Comparison of ENCODE assay signal across 9 mouse cellular contexts in genomic region chr4:141311908-141312307, GRCm38 (mm10). TPM values are rescaled to one million over a fixed set of nuclear protein-coding genes. Genes with fewer than 3 reads are reported as not detected.
DNase-seq lines count a peak whose midpoint lies in the region; ATAC-seq and TF ChIP-seq lines count a peak whose summit lies in the region.
"Had no signal": no experiment of that assay in that cellular context is flagged by ENCODE, and none has a peak within 500 bp of the region (broad histone marks: within the 10 kb centered on the region; RNA-seq: fewer than 3 reads in every experiment).

No protein-coding gene starts in this region.

- no peaks in the 10 kb centered on the region for H3K27me3 ChIP-seq in heart, embryonic 15.5 days
- no peaks in the 10 kb centered on the region for H3K27me3 ChIP-seq in lung, postnatal 0 days (replicated peaks; ENCODE audit: insufficient read depth, low read length)
- H3K27me3 ChIP-seq in liver, embryonic 12.5 days (replicated peaks) = peaks cover 21% of the 10 kb centered on the region; the same call in 1 of the 2 replicates
- H3K27me3 ChIP-seq in stomach, postnatal 0 days (ENCODE audit: control insufficient read depth, insufficient read depth, low read length) = no peaks in the 10 kb centered on the region

- H3K4me3 ChIP-seq in heart, embryonic 15.5 days = no peak overlapping the region
- H3K4me3 ChIP-seq in lung, postnatal 0 days (ENCODE audit: low read depth, low read length) = no peak overlapping the region
- H3K4me3 ChIP-seq in liver, embryonic 12.5 days = no peak overlapping the region
- H3K4me3 ChIP-seq in stomach, postnatal 0 days (ENCODE audit: low read depth, low read length) = no peak overlapping the region

- H3K9ac ChIP-seq in heart, embryonic 15.5 days = no peak overlapping the region
- no peak overlapping the region for H3K9ac ChIP-seq in lung, postnatal 0 days (replicated peaks; ENCODE audit: low read depth)
- no peak overlapping the region for H3K9ac ChIP-seq in liver, embryonic 12.5 days
- H3K9ac ChIP-seq in stomach, postnatal 0 days (ENCODE audit: low read length) = no peak overlapping the region

- no peak for DNase-seq in heart, adult 11 months
- DNase-seq in lung, postnatal 0 days (ENCODE audit: low spot score) = no peak
- no peak for DNase-seq in lung, postnatal 10 days
- no peak for DNase-seq in stomach, postnatal 0 days (ENCODE audit: low spot score)
- no peak for DNase-seq in adrenal gland, postnatal 10 days
- DNase-seq: thymus, postnatal 25 days had no signal

- TF ChIP-seq EP300 in lung, postnatal 0 days (IDR thresholded peaks at IDR 0.05) = no peak
- TF ChIP-seq EP300 in stomach, postnatal 0 days (optimal IDR thresholded peaks at IDR 0.05) = no peak

- ATAC-seq in heart, embryonic 15.5 days (replicated peaks; ENCODE audit: insufficient number of reproducible peaks, insufficient read depth, low FRiP score, low read depth) = no peak
- no peak for ATAC-seq in lung, postnatal 0 days
- no peak for ATAC-seq in liver, embryonic 12.5 days
- ATAC-seq in stomach, postnatal 0 days (ENCODE audit: low FRiP score, low TSS enrichment) = no peak
- ATAC-seq in monocyte, adult 5-6 weeks (replicated peaks; ENCODE audit: insufficient number of reproducible peaks, low FRiP score, low TSS enrichment, poor library complexity, severe bottlenecking) = no peak

- 63% methylated on average over 2 of the region's 2 CpGs for WGBS in heart, embryonic 15.5 days
- 48% methylated on average over 2 of the region's 2 CpGs for WGBS in lung, postnatal 0 days
- WGBS in liver, embryonic 12.5 days (ENCODE audit: insufficient replicate concordance) = 53% methylated on average over 2 of the region's 2 CpGs
- 54% methylated on average over 2 of the region's 2 CpGs for WGBS in stomach, postnatal 0 days

- no peak for TF ChIP-seq CTCF in lung, postnatal 0 days (IDR thresholded peaks at IDR 0.05)
- TF ChIP-seq CTCF in stomach, postnatal 0 days (IDR thresholded peaks at IDR 0.05; ENCODE audit: low read depth) = no peak

- H3K36me3 ChIP-seq in heart, embryonic 15.5 days = 0 out of 2 replicates have a peak, but pooled peaks cover 6% of the 10 kb centered on the region
- peaks cover 15% of the 10 kb centered on the region for H3K36me3 ChIP-seq in lung, postnatal 0 days (ENCODE audit: insufficient read depth, low read length)
- H3K36me3 ChIP-seq in liver, embryonic 12.5 days = peaks cover 4% of the 10 kb centered on the region; the same call in 1 of the 2 replicates
- no peaks in the 10 kb centered on the region; the same call in 1 of the 2 replicates for H3K36me3 ChIP-seq in stomach, postnatal 0 days (ENCODE audit: control insufficient read depth, insufficient read depth, low read length)

- H3K9me3 ChIP-seq in heart, embryonic 15.5 days (replicated peaks) = no peaks in the 10 kb centered on the region
- H3K9me3 ChIP-seq in lung, postnatal 0 days (ENCODE audit: low read length) = no peaks in the 10 kb centered on the region
- H3K9me3 ChIP-seq in liver, embryonic 12.5 days (replicated peaks) = no peaks in the 10 kb centered on the region
- H3K9me3 ChIP-seq in stomach, postnatal 0 days (ENCODE audit: control insufficient read depth, low read length) = no peaks in the 10 kb centered on the region

- H3K4me1 ChIP-seq in heart, embryonic 15.5 days (replicated peaks) = peaks cover 66% of the 10 kb centered on the region
- peaks cover 27% of the 10 kb centered on the region for H3K4me1 ChIP-seq in lung, postnatal 0 days (ENCODE audit: insufficient read depth, low read depth, low read length)
- H3K4me1 ChIP-seq in liver, embryonic 12.5 days = peaks cover 68% of the 10 kb centered on the region
- peaks cover 24% of the 10 kb centered on the region for H3K4me1 ChIP-seq in stomach, postnatal 0 days (replicated peaks; ENCODE audit: control insufficient read depth, insufficient read depth)

- peak overlapping the region; percentile 82 for H3K27ac ChIP-seq in heart, embryonic 15.5 days
- H3K27ac ChIP-seq in lung, postnatal 0 days (ENCODE audit: low read length) = peak overlapping the region; percentile 44; the same call in 1 of the 2 replicates
- H3K27ac ChIP-seq in liver, embryonic 12.5 days = peak overlapping the region; percentile 64; the same call in 1 of the 2 replicates
- peak overlapping the region; percentile 86 for H3K27ac ChIP-seq in stomach, postnatal 0 days (replicated peaks)

- H3K4me2 ChIP-seq in heart, embryonic 15.5 days = no peak overlapping the region
- H3K4me2 ChIP-seq in lung, postnatal 0 days (replicated peaks; ENCODE audit: low read depth, low read length) = 0 out of 2 replicates have a peak overlapping the region, but pooled peaks have one; percentile 14
- H3K4me2 ChIP-seq in liver, embryonic 12.5 days = no peak overlapping the region
- no peak overlapping the region for H3K4me2 ChIP-seq in stomach, postnatal 0 days (replicated peaks; ENCODE audit: low read depth)

RNA-seq across cellular contexts. Expression of gene Epha2, which starts 10.9 kb away (rescaled TPM):
- polyA plus RNA-seq in heart, embryonic 15.5 days (2015; fragmentation: Nextera tagmentation; extraction: Ambion mirVana) = 2.7 and 4.2 TPM in 2 replicates
- polyA plus RNA-seq in lung, postnatal 0 days (2015; fragmentation: Nextera tagmentation; extraction: Ambion mirVana) = 9.7 and 10.3 TPM in 2 replicates
- 2.1 TPM in 2 replicates for polyA plus RNA-seq in liver, embryonic 12.5 days (2016; fragmentation: Nextera tagmentation; extraction: Ambion mirVana)
- 3.9 and 4.9 TPM in 2 replicates for polyA plus RNA-seq in stomach, postnatal 0 days (2015; fragmentation: Nextera tagmentation; extraction: Ambion mirVana)
- total RNA-seq in monocyte, adult 5-6 weeks (2017) = not detected in 3 replicates
- total RNA-seq in adrenal gland, postnatal 10 days (2021) = 10 to 100 TPM; 13.4 to 18.1 TPM

RNA-seq across cellular contexts. Expression of gene Fam131c, which starts 56.1 kb away (rescaled TPM):
- 0.53 and 0.70 TPM in 2 replicates for polyA plus RNA-seq in heart, embryonic 15.5 days (2015; fragmentation: Nextera tagmentation; extraction: Ambion mirVana)
- 0.79 and 0.83 TPM in 2 replicates for polyA plus RNA-seq in lung, postnatal 0 days (2015; fragmentation: Nextera tagmentation; extraction: Ambion mirVana)
- polyA plus RNA-seq in liver, embryonic 12.5 days (2016; fragmentation: Nextera tagmentation; extraction: Ambion mirVana) = 0.08 and 0.13 TPM in 2 replicates
- 3.4 and 3.6 TPM in 2 replicates for polyA plus RNA-seq in stomach, postnatal 0 days (2015; fragmentation: Nextera tagmentation; extraction: Ambion mirVana)
- total RNA-seq in monocyte, adult 5-6 weeks (2017) = not detected in 3 replicates
- 10 to 100 TPM; 15.4 to 25.8 TPM for total RNA-seq in adrenal gland, postnatal 10 days (2021)
